Mouse (Mus musculus): ENCODE data around the gene Mta2.

- no peak for TF ChIP-seq POLR2A (IDR thresholded peaks at IDR 0.05; ENCODE audit: control insufficient read depth, extremely low read depth, insufficient read depth, low read length, poor library complexity)
- no peak for TF ChIP-seq CTCF (IDR thresholded peaks at IDR 0.05; ENCODE audit: borderline replicate concordance, control insufficient read depth, extremely low read depth, insufficient read depth, low read length, poor library complexity)
Observed at GRCm38 (mm10) chr19:8991245-8991870, 49.7 kb downstream of the Mta2 start.

Data from thymus, adult 2 months (tissue).